Mouse (Mus musculus): Measurements from ENCODE around the gene Kcnk3. TPM values are rescaled to one million over a fixed set of nuclear protein-coding genes. Genes with fewer than 3 reads are reported as not detected.

The Kcnk3 gene
- total and polyA plus RNA-seq, 2 experiments from 2014 or later = 12.7 to 23.2 TPM

DNA sequence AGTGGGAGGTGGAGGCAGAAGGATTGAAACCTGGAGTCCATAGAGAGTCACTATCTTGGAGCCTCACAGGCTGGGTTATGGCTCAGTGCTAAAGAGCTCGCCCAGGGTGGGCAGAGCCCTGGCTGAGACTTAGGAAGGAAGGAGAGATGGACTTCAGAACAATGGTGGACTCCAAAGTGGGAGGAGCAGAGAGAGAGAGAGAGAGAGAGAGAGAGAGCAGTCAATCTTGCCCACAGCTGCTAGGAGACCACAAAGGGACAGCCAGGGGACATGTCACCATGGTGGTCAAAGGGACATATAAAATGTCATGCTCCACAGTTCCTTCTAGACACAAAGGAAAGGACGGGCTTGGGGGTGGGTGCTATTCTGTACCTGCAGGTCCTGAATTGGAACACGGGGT lies 15.3 kb downstream of the Kcnk3 start:
- H3K9me3 ChIP-seq (ENCODE audit: low read length) = no peaks in the 10 kb centered on the region

GRCm38 (mm10) chr5:30603926-30604325 lies 16.0 kb downstream of the Kcnk3 start:
- no peak overlapping the region for H3K4me2 ChIP-seq (ENCODE audit: low read depth, low read length)
- H3K4me3 ChIP-seq (ENCODE audit: low read length) = no peak overlapping the region
- peaks cover 5% of the 10 kb centered on the region; the same call in 1 of the 2 replicates for H3K4me1 ChIP-seq (ENCODE audit: insufficient read depth, low read length)
- WGBS = 79% methylated on average over 4 of the region's 4 CpGs
- ATAC-seq (no peak), DNase-seq (ENCODE audit: low spot score) (no peak)
- no peaks in the 10 kb centered on the region for H3K27me3 ChIP-seq (ENCODE audit: insufficient read depth, low read length)
- no peak overlapping the region for H3K9ac ChIP-seq (replicated peaks; ENCODE audit: low read length)
- TF ChIP-seq CTCF (IDR thresholded peaks at IDR 0.05; ENCODE audit: low read depth) = no peak
- H3K36me3 ChIP-seq (ENCODE audit: insufficient read depth, low read length) = no peaks in the 10 kb centered on the region
- H3K27ac ChIP-seq = no peak overlapping the region
- no peaks in the 10 kb centered on the region for H3K9me3 ChIP-seq (ENCODE audit: low read length)

More for the DNA sequence above, 15.3 kb downstream of the Kcnk3 start:
- Histone ChIP-seq H3K36me3 (ENCODE audit: insufficient read depth, low read length) (no peaks in the 10 kb centered on the region), H3K9ac (replicated peaks; ENCODE audit: low read length) (no peak overlapping the region), H3K4me1 (ENCODE audit: insufficient read depth, low read length) (peaks cover 5% of the 10 kb centered on the region; the same call in 1 of the 2 replicates), H3K4me3 (ENCODE audit: low read length) (no peak overlapping the region), H3K27me3 (ENCODE audit: insufficient read depth, low read length) (no peaks in the 10 kb centered on the region), H3K27ac (no peak overlapping the region), H3K4me2 (ENCODE audit: low read depth, low read length) (no peak overlapping the region)
- no peak for ATAC-seq
- no peak for TF ChIP-seq CTCF (IDR thresholded peaks at IDR 0.05; ENCODE audit: low read depth)
- DNase-seq (ENCODE audit: low spot score) = no peak
- 60% methylated on average over 3 of the region's 3 CpGs for WGBS

GRCm38 (mm10) chr5:30604769-30605188 lies 16.8 kb downstream of the Kcnk3 start:
- no peak overlapping the region for H3K9ac ChIP-seq (replicated peaks; ENCODE audit: low read length)
- no peak for DNase-seq (ENCODE audit: low spot score)
- H3K36me3 ChIP-seq (ENCODE audit: insufficient read depth, low read length) = no peaks in the 10 kb centered on the region
- no peak overlapping the region for H3K27ac ChIP-seq
- no peaks in the 10 kb centered on the region for H3K9me3 ChIP-seq (ENCODE audit: low read length)
- no peak for ATAC-seq
- peaks cover 5% of the 10 kb centered on the region; the same call in 1 of the 2 replicates for H3K4me1 ChIP-seq (ENCODE audit: insufficient read depth, low read length)
- H3K4me3 ChIP-seq (ENCODE audit: low read length) = no peak overlapping the region
- H3K4me2 ChIP-seq (ENCODE audit: low read depth, low read length) = no peak overlapping the region
- H3K27me3 ChIP-seq (ENCODE audit: insufficient read depth, low read length) = no peaks in the 10 kb centered on the region
- TF ChIP-seq CTCF (IDR thresholded peaks at IDR 0.05; ENCODE audit: low read depth) = no peak
- WGBS = 43% methylated on average over 8 of the region's 8 CpGs

DNA sequence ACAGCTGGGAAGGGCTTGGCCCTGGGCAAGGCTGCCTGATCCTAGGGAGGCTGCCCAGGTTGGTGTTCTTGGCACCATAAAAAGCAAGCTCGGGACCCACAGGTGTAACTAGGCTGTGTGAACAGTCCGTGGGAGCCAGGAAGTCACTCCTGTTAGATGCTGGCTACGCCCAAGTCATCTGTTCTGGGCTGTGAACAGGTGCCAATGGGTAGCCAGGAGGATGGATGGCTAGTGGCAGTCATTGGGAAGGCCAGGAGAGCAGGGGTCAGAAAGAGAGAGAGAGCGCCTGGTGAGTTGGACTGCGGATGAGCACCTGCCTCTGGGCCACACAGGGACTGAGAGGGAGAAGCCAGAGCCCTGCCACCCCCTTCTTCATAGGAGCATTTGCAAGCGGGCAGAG lies 17.7 kb downstream of the Kcnk3 start:
- WGBS = 77% methylated on average over 6 of the region's 6 CpGs
- no peak for DNase-seq (ENCODE audit: low spot score)
- Histone ChIP-seq H3K4me3 (ENCODE audit: low read length) (no peak overlapping the region), H3K4me2 (ENCODE audit: low read depth, low read length) (no peak overlapping the region), H3K9me3 (ENCODE audit: low read length) (no peaks in the 10 kb centered on the region), H3K27ac (no peak overlapping the region), H3K27me3 (ENCODE audit: insufficient read depth, low read length) (no peaks in the 10 kb centered on the region), H3K36me3 (ENCODE audit: insufficient read depth, low read length) (no peaks in the 10 kb centered on the region), H3K9ac (replicated peaks; ENCODE audit: low read length) (no peak overlapping the region), H3K4me1 (ENCODE audit: insufficient read depth, low read length) (peaks cover 5% of the 10 kb centered on the region; the same call in 1 of the 2 replicates)
- TF ChIP-seq CTCF (IDR thresholded peaks at IDR 0.05; ENCODE audit: low read depth) = no peak
- no peak for ATAC-seq

GRCm38 (mm10) chr5:30606424-30607073 lies 18.6 kb downstream of the Kcnk3 start:
- ATAC-seq (peak; percentile 83), DNase-seq (ENCODE audit: low spot score) (peak; percentile 88)
- Histone ChIP-seq H3K9me3 (ENCODE audit: low read length) (no peaks in the 10 kb centered on the region), H3K9ac (replicated peaks; ENCODE audit: low read length) (no peak overlapping the region), H3K4me3 (ENCODE audit: low read length) (no peak overlapping the region), H3K36me3 (ENCODE audit: insufficient read depth, low read length) (no peaks in the 10 kb centered on the region), H3K27ac (peak overlapping the region; percentile 37; the same call in 1 of the 2 replicates), H3K4me2 (ENCODE audit: low read depth, low read length) (no peak overlapping the region), H3K27me3 (ENCODE audit: insufficient read depth, low read length) (no peaks in the 10 kb centered on the region), H3K4me1 (ENCODE audit: insufficient read depth, low read length) (peaks cover 5% of the 10 kb centered on the region; the same call in 1 of the 2 replicates)
- TF ChIP-seq CTCF (IDR thresholded peaks at IDR 0.05; ENCODE audit: low read depth) = no peak
- 43% methylated on average over 16 of the region's 16 CpGs for WGBS

DNA sequence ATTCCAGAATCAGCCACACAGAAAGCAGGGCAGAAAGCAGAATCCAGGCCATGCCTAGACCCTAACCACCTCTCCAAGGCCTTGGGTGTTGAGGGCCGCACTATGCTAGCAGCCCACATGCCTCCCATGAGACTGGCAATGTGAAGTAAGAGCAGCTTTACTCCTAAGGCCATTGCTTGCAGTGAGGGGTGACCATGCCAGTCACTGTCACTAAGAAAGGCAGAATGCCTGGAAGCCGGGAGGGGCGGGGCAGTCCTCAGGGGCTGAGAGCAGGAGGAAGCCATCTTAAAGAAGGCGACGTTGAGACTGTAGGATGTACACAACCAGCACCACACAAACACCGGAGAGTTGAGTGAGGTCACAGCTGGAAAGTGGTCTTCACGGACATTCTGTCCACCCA lies 21.1 kb downstream of the Kcnk3 start:
- no peak for ATAC-seq
- no peak overlapping the region for H3K9ac ChIP-seq (replicated peaks; ENCODE audit: low read length)

More for the DNA sequence above, 21.1 kb downstream of the Kcnk3 start:
- DNase-seq (ENCODE audit: low spot score) = no peak
- no peaks in the 10 kb centered on the region for H3K36me3 ChIP-seq (ENCODE audit: insufficient read depth, low read length)
- H3K4me2 ChIP-seq (ENCODE audit: low read depth, low read length) = no peak overlapping the region
- no peaks in the 10 kb centered on the region for H3K9me3 ChIP-seq (ENCODE audit: low read length)
- H3K4me3 ChIP-seq (ENCODE audit: low read length) = no peak overlapping the region
- whole genome bisulfite sequencing = 94% methylated on average over 7 of the region's 7 CpGs
- peaks cover 5% of the 10 kb centered on the region; the same call in 1 of the 2 replicates for H3K4me1 ChIP-seq (ENCODE audit: insufficient read depth, low read length)
- no peaks in the 10 kb centered on the region for H3K27me3 ChIP-seq (ENCODE audit: insufficient read depth, low read length)
- H3K27ac ChIP-seq = no peak overlapping the region
- peak; percentile 27 for TF ChIP-seq CTCF (IDR thresholded peaks at IDR 0.05; ENCODE audit: low read depth)

Measured in hindbrain, postnatal 0 days (tissue).